Mouse (Mus musculus): ENCODE measurements around the gene Ikzf4. TPM values are rescaled to one million over a fixed set of nuclear protein-coding genes. Genes with fewer than 3 reads are reported as not detected.
A peak's percentile ranks its signal among the peaks of the same experiment; 100 is the strongest.

Ikzf4 gene
- polyA plus RNA-seq, 1 experiment from 2014 or later: 4.1 TPM

DNA sequence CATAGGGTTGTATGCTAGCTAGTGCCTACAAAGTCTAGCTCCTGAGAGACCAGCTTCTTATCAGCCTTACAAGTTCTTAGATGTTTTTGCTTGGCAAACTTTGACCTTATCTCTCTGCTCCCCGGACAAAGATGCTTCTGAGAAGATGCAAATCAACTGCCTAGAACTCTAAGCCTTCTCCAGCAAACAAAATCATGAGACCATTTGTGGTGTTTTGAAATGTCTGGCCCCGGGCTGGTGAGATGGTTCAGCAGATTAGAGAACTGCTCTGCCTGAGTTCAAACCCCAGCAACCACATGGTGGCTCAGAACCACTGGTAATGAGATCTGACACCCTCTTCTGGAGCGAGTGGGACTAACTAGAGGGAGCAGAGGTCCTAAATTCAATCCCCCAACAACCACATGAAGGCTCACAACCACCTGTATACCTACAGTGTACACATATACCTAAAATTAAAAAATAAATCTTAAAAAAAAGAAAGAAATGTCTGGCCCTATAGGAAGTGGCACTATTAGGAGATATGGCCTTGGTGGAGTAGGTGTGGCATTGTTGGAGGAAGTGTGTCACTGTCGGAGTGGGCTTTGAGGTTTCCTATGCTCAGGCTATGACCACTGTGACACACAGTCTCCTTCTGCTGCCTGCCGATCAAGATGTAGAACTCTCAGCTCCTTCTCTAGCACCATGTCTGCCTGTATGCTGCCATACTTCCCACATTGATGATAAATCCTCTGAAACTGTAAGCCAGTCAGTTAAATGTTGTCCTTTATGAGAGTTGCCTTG lies 17.8 kb upstream of the Ikzf4 start:
- no peaks in the 10 kb centered on the region for H3K27me3 ChIP-seq
- H3K4me1 ChIP-seq: 0 out of 2 replicates have a peak, but pooled peaks cover 4% of the 10 kb centered on the region
- H3K9ac ChIP-seq: no peak overlapping the region
- H3K4me3 ChIP-seq: no peak overlapping the region
- H3K9me3 ChIP-seq: no peaks in the 10 kb centered on the region
- H3K4me2 ChIP-seq: no peak overlapping the region
- H3K36me3 ChIP-seq: no peaks in the 10 kb centered on the region
- no peak overlapping the region for H3K27ac ChIP-seq
- ATAC-seq (ENCODE audit: insufficient number of reproducible peaks, low FRiP score, low TSS enrichment, low read depth): no peak
- 65% methylated on average over 5 of the region's 5 CpGs for whole genome bisulfite sequencing

DNA sequence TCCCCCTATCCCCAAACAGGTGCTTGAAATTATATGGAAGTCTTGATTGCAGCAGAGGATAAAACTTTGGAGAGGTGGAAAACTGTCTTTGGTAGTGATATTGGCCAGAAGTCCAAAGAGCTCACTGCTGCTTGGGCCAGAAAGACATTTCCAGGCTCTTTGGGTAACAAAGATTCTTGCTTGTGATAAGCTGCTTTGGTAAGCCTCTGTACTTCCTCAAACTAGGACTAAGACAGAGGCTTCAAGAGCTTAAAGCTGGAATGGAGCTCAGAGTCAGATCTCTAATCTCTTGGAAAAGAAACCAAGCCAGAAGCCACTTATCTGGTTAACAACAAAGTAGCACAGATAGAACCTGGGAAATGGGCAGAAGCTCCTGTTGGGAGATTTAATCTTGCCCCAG lies 16.7 kb upstream of the Ikzf4 start:
- no peaks in the 10 kb centered on the region for H3K9me3 ChIP-seq
- no peak for ATAC-seq (ENCODE audit: insufficient number of reproducible peaks, low FRiP score, low TSS enrichment, low read depth)
- H3K9ac ChIP-seq: no peak overlapping the region
- no peaks in the 10 kb centered on the region for H3K36me3 ChIP-seq
- H3K27ac ChIP-seq: no peak overlapping the region
- H3K27me3 ChIP-seq: no peaks in the 10 kb centered on the region
- no peaks in the 10 kb centered on the region for H3K4me1 ChIP-seq
- H3K4me3 ChIP-seq: no peak overlapping the region
- no peak overlapping the region for H3K4me2 ChIP-seq

DNA sequence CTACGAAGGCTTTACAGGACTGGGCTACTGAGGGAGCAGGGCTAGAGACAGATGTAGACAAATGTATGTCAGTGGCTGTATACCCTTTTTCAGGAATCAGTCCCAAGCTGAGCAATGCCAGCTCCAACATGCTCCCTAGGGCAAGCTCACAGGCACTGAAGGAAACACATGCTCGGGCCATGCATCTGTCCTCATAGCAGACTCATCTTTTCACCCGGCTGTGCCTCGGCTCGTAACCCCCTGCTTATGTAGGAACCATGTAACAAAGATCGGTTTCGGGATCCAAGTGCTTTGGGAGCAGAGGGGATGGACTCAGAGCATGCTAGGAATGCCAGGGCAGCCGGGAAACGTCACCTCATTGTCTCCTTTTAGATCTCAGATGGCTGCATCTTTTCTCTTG lies 13.7 kb upstream of the Ikzf4 start:
- no peak for ATAC-seq (ENCODE audit: insufficient number of reproducible peaks, low FRiP score, low TSS enrichment, low read depth)
- no peaks in the 10 kb centered on the region for H3K27me3 ChIP-seq
- H3K27ac ChIP-seq: no peak overlapping the region
- WGBS: 48% methylated on average over 9 of the region's 9 CpGs
- no peak overlapping the region for H3K4me2 ChIP-seq
- no peaks in the 10 kb centered on the region for H3K9me3 ChIP-seq
- no peaks in the 10 kb centered on the region for H3K36me3 ChIP-seq
- no peak overlapping the region for H3K9ac ChIP-seq
- H3K4me1 ChIP-seq: no peaks in the 10 kb centered on the region
- H3K4me3 ChIP-seq: no peak overlapping the region

DNA sequence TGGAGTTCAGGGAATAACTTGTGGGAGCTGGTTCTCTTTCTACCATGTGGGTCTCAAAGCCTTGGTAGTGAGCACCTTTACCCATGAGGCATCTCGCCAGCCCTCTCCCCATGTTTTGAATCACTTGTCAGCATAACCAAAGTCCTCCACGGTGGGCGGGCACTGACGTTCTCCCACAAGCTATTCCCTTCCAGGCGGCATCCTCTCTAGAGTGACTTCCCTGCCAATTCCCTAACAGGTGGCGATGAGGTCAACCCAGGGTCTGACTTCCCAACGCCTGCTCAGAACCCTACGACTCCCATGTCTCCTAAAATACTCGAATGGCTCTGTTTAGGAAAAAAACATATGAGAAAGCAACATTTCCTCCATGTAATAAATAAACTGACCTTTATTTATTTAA lies 12.1 kb upstream of the Ikzf4 start:
- Histone ChIP-seq H3K4me2 (no peak overlapping the region), H3K9me3 (no peaks in the 10 kb centered on the region), H3K27ac (no peak overlapping the region), H3K36me3 (no peaks in the 10 kb centered on the region), H3K27me3 (no peaks in the 10 kb centered on the region), H3K9ac (no peak overlapping the region), H3K4me3 (no peak overlapping the region), H3K4me1 (no peaks in the 10 kb centered on the region)
- no peak for ATAC-seq (ENCODE audit: insufficient number of reproducible peaks, low FRiP score, low TSS enrichment, low read depth)
- WGBS: 48% methylated on average over 9 of the region's 9 CpGs

DNA sequence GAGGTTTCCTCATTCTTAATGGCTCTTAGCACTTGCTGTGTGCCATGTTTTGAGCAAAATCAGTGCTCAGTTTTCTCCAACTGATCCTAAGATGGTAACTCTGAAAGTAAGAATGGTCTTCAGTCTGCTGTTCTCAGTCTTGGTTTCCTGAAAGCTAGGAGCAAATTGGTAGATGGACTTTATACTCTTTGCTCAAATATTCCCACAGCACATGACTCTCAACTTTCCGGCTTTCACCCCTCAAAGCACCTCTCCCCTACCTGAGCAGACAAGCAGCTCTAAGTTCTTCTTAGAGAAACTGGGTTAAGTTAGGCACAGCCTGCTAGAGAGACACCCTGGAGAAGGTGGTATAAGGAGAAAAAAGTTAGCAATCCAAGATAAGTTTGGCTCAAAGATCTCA lies 10.9 kb upstream of the Ikzf4 start:
- no peaks in the 10 kb centered on the region for H3K27me3 ChIP-seq
- no peak overlapping the region for H3K27ac ChIP-seq
- H3K4me2 ChIP-seq: no peak overlapping the region
- H3K9me3 ChIP-seq: no peaks in the 10 kb centered on the region
- H3K9ac ChIP-seq: no peak overlapping the region
- WGBS: 95% methylated on average over 1 of the region's 1 CpGs
- H3K4me3 ChIP-seq: no peak overlapping the region
- H3K36me3 ChIP-seq: no peaks in the 10 kb centered on the region
- no peak for ATAC-seq (ENCODE audit: insufficient number of reproducible peaks, low FRiP score, low TSS enrichment, low read depth)
- H3K4me1 ChIP-seq: no peaks in the 10 kb centered on the region

DNA sequence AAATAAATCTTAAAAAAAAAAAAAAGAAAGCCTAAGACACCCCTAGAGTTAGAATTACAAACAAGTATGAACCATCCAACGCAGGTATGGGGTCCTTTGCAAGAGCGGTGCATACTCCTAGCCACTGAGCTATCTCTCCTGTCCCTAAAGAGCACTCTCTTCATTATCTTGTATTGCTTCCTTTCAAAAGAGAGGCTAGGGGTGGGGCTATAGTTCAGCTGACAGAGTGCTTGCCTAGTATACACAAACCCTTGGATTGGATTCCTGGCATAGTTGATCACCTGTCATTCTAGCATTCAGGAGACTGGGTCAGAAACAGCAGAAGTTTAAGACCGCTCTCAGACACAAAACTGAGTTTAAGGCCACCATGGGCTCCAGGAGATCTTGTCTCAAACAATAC lies 9.5 kb upstream of the Ikzf4 start:
- 79% methylated on average over 3 of the region's 3 CpGs for WGBS
- no peak for ATAC-seq (ENCODE audit: insufficient number of reproducible peaks, low FRiP score, low TSS enrichment, low read depth)
- H3K27ac ChIP-seq: no peak overlapping the region

DNA sequence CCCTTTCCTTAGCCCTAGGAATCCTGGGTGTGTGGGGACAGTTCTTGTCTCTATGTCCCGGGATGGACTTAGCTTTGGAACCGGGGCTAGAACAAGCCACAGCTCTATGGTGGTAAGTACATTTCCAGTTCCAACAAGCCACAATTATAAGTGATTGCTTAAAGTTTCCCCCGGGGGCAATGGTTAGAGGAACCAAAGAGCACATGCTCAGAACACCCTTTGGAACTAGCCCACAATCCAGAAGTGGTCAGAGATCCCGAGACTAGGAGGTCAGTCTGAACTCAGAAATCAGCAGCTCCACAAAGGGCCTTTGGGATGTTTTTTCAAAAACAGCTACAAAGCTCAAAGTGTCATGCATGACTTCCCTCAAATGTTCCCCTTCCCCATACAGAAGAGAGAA lies 8.1 kb upstream of the Ikzf4 start:
- Histone ChIP-seq H3K9ac (no peak overlapping the region), H3K4me2 (no peak overlapping the region), H3K9me3 (no peaks in the 10 kb centered on the region), H3K27ac (no peak overlapping the region), H3K36me3 (no peaks in the 10 kb centered on the region), H3K27me3 (no peaks in the 10 kb centered on the region), H3K4me1 (no peaks in the 10 kb centered on the region), H3K4me3 (no peak overlapping the region)
- no peak for ATAC-seq (ENCODE audit: insufficient number of reproducible peaks, low FRiP score, low TSS enrichment, low read depth)
- 51% methylated on average over 4 of the region's 4 CpGs for WGBS

More for the DNA sequence above, 9.5 kb upstream of the Ikzf4 start:
- Histone ChIP-seq H3K4me3 (no peak overlapping the region), H3K4me2 (no peak overlapping the region), H3K9ac (no peak overlapping the region), H3K27me3 (no peaks in the 10 kb centered on the region), H3K9me3 (no peaks in the 10 kb centered on the region), H3K36me3 (no peaks in the 10 kb centered on the region), H3K4me1 (no peaks in the 10 kb centered on the region)

DNA sequence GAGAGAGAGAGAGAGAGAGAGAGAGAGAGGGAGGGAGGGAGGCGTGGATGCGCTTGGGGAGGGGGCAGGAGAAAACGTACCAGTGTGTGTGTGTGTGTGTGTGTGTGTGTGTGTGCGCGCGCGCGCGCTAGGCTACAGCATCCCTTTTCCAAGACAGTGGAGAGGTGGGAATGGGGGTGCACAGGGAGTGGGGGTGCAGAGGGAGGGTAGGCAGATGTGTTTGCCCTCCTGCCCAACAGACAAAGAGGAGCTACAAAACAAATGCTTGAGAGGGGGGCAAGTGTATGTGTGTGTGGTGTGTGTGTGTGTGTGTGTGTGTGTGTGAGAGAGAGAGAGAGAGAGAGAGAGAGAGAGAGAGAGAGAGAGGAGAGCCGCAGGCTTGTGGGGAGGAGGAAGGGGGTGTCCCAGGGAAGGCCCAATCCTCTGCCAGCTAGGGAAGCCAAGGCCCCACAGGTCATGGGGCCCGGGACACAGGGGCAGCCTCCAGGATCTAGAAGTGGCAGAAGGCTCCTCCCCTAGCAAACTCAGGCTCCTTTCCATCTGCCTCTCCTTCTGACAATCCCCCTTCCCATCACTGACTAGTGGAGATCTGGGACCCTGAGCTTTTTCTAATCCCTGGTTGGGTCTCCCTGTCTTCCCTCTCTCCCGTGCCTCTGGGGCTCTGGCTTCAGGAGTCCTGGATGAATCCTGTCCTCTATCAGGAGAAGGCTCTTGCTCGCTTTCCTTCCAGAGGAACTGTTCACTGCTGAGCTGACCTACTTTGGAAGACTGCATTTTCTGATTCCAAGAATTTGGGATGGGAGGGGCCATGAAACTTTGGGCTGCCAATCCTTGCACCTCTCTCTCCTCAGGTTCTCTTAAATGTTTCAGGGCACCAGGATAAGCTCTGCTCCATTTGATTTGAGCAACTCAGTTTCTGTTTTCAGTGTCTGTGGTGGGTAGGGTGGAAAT lies 623 bp upstream of the Ikzf4 start:
- WGBS: 8% methylated on average over 11 of the region's 13 CpGs
- Histone ChIP-seq H3K27ac (peak overlapping the region; percentile 80), H3K27me3 (no peaks in the 10 kb centered on the region), H3K4me3 (peak overlapping the region; percentile 54), H3K4me2 (peak overlapping the region; percentile 72), H3K4me1 (peaks cover 22% of the 10 kb centered on the region), H3K9ac (no peak overlapping the region), H3K9me3 (no peaks in the 10 kb centered on the region), H3K36me3 (no peaks in the 10 kb centered on the region)
- 0 out of 2 replicates have a peak, but pooled peaks have one; percentile 44 for ATAC-seq (ENCODE audit: insufficient number of reproducible peaks, low FRiP score, low TSS enrichment, low read depth)

DNA sequence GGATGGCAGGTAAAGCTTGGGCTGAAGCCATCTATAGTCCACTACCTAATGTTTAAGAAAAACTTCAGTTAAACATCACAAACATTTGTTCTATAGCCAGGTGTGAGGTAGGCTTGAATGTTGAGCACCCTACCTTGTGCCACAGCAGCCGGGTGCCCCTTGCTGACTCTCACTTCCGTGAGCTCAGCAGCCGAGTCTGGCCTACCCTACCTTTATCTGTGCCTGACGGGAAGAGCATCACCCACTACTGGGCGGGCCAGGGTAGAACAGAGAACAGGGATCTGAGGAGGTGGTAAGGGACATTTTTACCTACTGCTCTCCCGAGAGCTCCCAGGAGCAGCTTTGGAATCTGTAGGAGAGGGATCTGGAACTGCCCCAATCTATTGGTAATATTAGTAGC lies 3.0 kb downstream of the Ikzf4 start:
- WGBS: 86% methylated on average over 6 of the region's 6 CpGs
- no peak overlapping the region for H3K9ac ChIP-seq
- no peak overlapping the region for H3K4me2 ChIP-seq
- H3K36me3 ChIP-seq: peaks cover 23% of the 10 kb centered on the region; the same call in 1 of the 2 replicates
- peaks cover 22% of the 10 kb centered on the region for H3K4me1 ChIP-seq
- H3K27me3 ChIP-seq: no peaks in the 10 kb centered on the region
- no peaks in the 10 kb centered on the region for H3K9me3 ChIP-seq
- H3K4me3 ChIP-seq: no peak overlapping the region
- H3K27ac ChIP-seq: no peak overlapping the region
- ATAC-seq (ENCODE audit: insufficient number of reproducible peaks, low FRiP score, low TSS enrichment, low read depth): no peak

DNA sequence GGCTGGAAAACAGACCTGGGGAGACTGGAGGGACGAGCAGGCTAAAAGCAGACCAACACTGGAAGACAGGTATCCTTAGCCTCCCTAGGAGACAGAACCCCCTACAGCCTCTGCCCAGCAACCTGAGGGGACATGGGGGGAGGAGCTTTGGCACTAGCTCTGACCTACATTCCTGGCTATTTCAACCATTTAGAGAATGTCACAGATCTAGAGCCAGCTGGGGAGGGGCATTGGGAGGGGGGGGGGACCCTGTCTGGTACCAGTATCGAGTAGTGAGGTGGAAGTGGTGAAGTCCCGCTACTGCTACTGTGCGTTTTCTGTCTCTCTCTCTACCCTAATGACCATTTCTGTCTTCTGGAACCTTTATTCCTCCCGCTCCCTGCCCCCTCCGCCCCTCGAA lies 3.9 kb downstream of the Ikzf4 start:
- H3K36me3 ChIP-seq: peaks cover 28% of the 10 kb centered on the region; the same call in 1 of the 2 replicates
- H3K27me3 ChIP-seq: no peaks in the 10 kb centered on the region
- no peak overlapping the region for H3K9ac ChIP-seq
- 64% methylated on average over 7 of the region's 7 CpGs for WGBS
- H3K4me2 ChIP-seq: no peak overlapping the region
- H3K27ac ChIP-seq: no peak overlapping the region
- no peak overlapping the region for H3K4me3 ChIP-seq
- peaks cover 19% of the 10 kb centered on the region for H3K4me1 ChIP-seq
- H3K9me3 ChIP-seq: no peaks in the 10 kb centered on the region
- ATAC-seq (ENCODE audit: insufficient number of reproducible peaks, low FRiP score, low TSS enrichment, low read depth): no peak

DNA sequence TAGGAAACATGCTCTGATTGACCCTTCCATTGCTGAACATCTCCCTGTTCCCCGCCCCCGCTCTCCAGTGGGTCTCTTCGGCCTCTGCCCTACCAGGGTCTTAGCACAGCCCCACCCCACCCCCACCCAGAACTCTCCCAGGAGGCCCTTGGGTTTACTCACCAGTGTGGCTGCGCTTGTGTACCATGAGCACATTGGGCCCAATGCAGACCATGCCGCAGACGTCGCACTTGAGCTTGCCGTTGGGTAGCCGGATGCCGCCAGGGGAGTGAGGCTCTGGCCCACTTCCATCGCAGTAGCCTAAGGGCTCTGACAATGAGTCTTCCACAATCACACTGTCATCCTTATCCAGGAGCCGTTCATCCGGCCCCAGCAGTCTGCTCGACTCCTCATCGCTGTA lies 4.9 kb downstream of the Ikzf4 start:
- Histone ChIP-seq H3K4me1 (peaks cover 11% of the 10 kb centered on the region), H3K4me2 (no peak overlapping the region), H3K27ac (no peak overlapping the region), H3K36me3 (peaks cover 31% of the 10 kb centered on the region; the same call in 1 of the 2 replicates), H3K9me3 (no peaks in the 10 kb centered on the region), H3K27me3 (no peaks in the 10 kb centered on the region), H3K4me3 (no peak overlapping the region), H3K9ac (no peak overlapping the region)
- no peak for ATAC-seq (ENCODE audit: insufficient number of reproducible peaks, low FRiP score, low TSS enrichment, low read depth)
- 94% methylated on average over 15 of the region's 15 CpGs for WGBS

DNA sequence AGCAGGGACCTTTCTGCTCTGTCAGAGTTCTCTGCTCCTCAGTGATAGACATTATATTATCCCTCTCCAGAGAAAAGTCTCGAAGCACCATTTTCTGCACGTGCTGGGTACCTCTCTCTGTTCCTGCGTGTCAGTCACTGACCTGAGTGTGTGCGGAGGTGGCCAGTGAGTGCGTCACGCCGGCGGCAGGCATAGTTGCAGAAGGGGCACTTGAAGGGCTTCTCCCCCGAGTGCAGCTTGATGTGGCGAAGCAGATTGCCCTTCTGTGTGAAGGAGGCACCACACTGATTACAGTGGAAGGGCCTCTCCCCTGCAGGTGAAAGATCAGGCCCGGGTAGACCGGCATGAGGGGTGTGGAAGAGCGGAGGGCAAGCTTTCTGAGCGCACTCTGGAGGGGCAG lies 5.8 kb downstream of the Ikzf4 start:
- no peak overlapping the region for H3K4me2 ChIP-seq
- no peak overlapping the region for H3K4me3 ChIP-seq
- ATAC-seq (ENCODE audit: insufficient number of reproducible peaks, low FRiP score, low TSS enrichment, low read depth): no peak
- WGBS: 91% methylated on average over 14 of the region's 14 CpGs
- peaks cover 7% of the 10 kb centered on the region for H3K4me1 ChIP-seq
- H3K27me3 ChIP-seq: no peaks in the 10 kb centered on the region
- H3K36me3 ChIP-seq: peaks cover 37% of the 10 kb centered on the region
- H3K27ac ChIP-seq: no peak overlapping the region
- H3K9me3 ChIP-seq: no peaks in the 10 kb centered on the region
- H3K9ac ChIP-seq: no peak overlapping the region
